Comparison of ENCODE assay signal across 8 mouse cellular contexts in the genomic region with DNA sequence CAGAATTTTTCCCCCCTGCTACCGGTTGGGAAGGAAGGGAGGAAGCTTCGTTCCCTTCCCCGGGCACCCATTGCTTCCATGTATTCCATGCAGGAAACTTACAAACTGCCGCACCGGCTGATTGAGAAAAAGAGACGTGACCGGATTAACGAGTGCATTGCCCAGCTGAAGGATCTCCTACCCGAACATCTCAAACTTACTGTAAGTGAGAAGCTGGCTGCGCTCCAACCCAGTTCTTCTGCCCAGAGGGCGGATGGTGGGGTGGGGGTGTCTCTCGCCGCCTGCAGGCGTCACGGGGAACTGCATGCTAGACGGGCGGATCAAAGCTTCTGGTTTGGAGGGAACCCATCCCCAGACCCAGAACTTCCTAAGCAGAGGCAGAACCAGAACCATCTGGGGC. TPM values are rescaled to one million over a fixed set of nuclear protein-coding genes. Genes with fewer than 3 reads are reported as not detected.
DNase-seq lines count a peak whose midpoint lies in the region.

No protein-coding gene starts in this region.

- peaks cover 34% of the 10 kb centered on the region for H3K36me3 ChIP-seq in megakaryocyte, embryonic 14.5 days (replicated peaks; ENCODE audit: low read length)

- peak; percentile 84 for DNase-seq in R1 (ENCODE audit: low read depth, low spot score)
- DNase-seq in cerebellum, postnatal 4 days (ENCODE audit: low spot score in 2 of 2), result peak; percentile 72 to 89
- peak; percentile 93 to 94 for DNase-seq in gastrocnemius, adult 8-10 months (ENCODE audit: low spot score in 2 of 2)
- peak; percentile 93 for DNase-seq in induced T-regulatory cell, adult 2 months (ENCODE audit: low read depth)
- DNase-seq in left cerebral cortex, adult 9 months (ENCODE audit: low spot score in 2 of 2), result peak; percentile 73 to 92
- DNase-seq in right cerebral cortex, postnatal 10 days (ENCODE audit: low spot score in 2 of 2), result peak; percentile 93 to 95
- DNase-seq in urinary bladder, postnatal 14 days (ENCODE audit: low spot score), result peak; percentile 93

- H3K4me1 ChIP-seq in megakaryocyte, embryonic 14.5 days, result peaks cover 70% of the 10 kb centered on the region

- no peaks in the 10 kb centered on the region for H3K9me3 ChIP-seq in megakaryocyte, embryonic 14.5 days

- no peaks in the 10 kb centered on the region for H3K27me3 ChIP-seq in megakaryocyte, embryonic 14.5 days (replicated peaks)

- H3K4me3 ChIP-seq in megakaryocyte, embryonic 14.5 days (replicated peaks), result peak overlapping the region; percentile 93

RNA-seq across cellular contexts. Expression of gene Bhlhe40, which starts 1.0 kb away (rescaled TPM):
- 100 to 1,000 TPM in 3 of 4 experiments, 10 to 100 TPM in 1; 89.5 to 168 (median 130) TPM for total RNA-seq in gastrocnemius, adult 8-10 months (2022)
- 12.0 and 24.0 TPM in 2 replicates for polyA plus RNA-seq in megakaryocyte, embryonic 14.5 days (2012; ENCODE audit: insufficient read depth, low replicate concordance)

Comparison
In these comparisons a context has a peak if more than half of its experiments do, and no peak if none do; other contexts are left out.
1. Peak in every context shown above with its lines: DNase-seq and H3K4me3 ChIP-seq.